Mouse (Mus musculus) midbrain, embryonic 15.5 days (tissue): Measurements from ENCODE around the gene Prss30. TPM values are rescaled to one million over a fixed set of nuclear protein-coding genes. Genes with fewer than 3 reads are reported as not detected.

Source experiments
- ATAC-seq: fragments of 200-750 bp; cut with Nextera tagmentation; replicated peaks from 2 replicates; pipeline ENCODE4 v1.8.0; 2017; ENCODE audit warnings: moderate TSS enrichment
- H3K27ac ChIP-seq: fragments of 300-500 bp; sonication (generic); 2 replicates; pipeline ENCODE4 v1.5.1; 2015; ENCODE audit warnings: mild to moderate bottlenecking, inconsistent platforms
- H3K27me3 ChIP-seq: fragments of 300-500 bp; sonication (generic); replicated peaks from 2 replicates; pipeline ENCODE4 v1.6.1; 2015; ENCODE audit warnings: inconsistent platforms
- H3K36me3 ChIP-seq: fragments of 300-500 bp; sonication (generic); replicated peaks from 2 replicates; pipeline ENCODE4 v1.6.1; 2015; ENCODE audit warnings: inconsistent platforms
- H3K4me1 ChIP-seq: fragments of 300-500 bp; sonication (generic); 2 replicates; pipeline ENCODE4 v1.6.1; 2015; ENCODE audit warnings: inconsistent platforms
- H3K4me2 ChIP-seq: fragments of 300-500 bp; sonication (generic); 2 replicates; pipeline ENCODE4 v1.6.1; 2015; ENCODE audit warnings: inconsistent platforms, mild to moderate bottlenecking, moderate library complexity
- H3K4me3 ChIP-seq: fragments of 300-500 bp; sonication (generic); 2 replicates; pipeline ENCODE4 v1.5.1; 2015; ENCODE audit warnings: mild to moderate bottlenecking, inconsistent platforms
- H3K9ac ChIP-seq: fragments of 300-500 bp; sonication (generic); 2 replicates; pipeline ENCODE4 v1.6.1; 2015; ENCODE audit warnings: mild to moderate bottlenecking, inconsistent platforms
- H3K9me3 ChIP-seq: fragments of 300-500 bp; sonication (generic); 2 replicates; pipeline ENCODE4 v1.6.1; 2016; ENCODE audit warnings: inconsistent platforms
- WGBS: fragments of 180-500 bp; shearing (Covaris S2); methylation state at CpG from one replicate; pipeline ENCODE4 v1.1.7; 2015; ENCODE audit warnings: mixed read lengths; 5-methylcytosine and 5-hydroxymethylcytosine counted together
- polyA plus RNA-seq: library from polyadenylated mRNA; unstranded; fragments of >200 nt; fragmentation: Nextera tagmentation; extraction: Ambion mirVana; gene quantifications from 2 replicates; pipeline ENCODE4 v1.2.1, GENCODE M21; 2015

The Prss30 gene
- polyA plus RNA-seq: not detected in 2 replicates

DNA sequence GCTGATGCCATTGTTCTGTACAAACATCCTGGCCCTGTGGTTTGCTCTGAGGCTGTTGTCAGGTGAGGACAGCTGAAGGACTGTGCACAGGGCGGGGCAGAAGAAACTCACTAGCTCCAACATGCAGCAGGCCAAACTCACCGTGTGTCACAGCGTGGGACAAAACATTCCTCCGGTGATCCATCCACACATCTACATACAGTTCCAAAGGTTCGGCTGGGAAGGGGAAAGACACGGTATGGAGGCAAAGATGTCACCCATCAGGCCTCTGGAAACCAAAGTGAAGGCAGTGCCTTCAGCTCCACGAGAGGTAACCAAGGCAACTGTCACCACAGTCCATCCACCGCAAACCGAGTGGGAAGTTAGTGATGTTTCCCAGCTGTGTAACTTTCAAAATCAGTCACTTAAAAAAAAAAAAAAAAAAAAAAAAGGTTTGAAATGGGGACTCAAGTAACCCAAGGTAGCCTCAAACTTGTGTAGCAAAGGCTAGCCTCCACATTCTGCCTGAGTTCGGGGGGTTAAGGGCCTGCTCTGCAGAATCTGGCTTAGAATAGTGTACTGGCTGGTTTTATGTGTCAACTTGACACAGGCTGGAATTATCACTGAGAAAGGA, at the start of gene Prss30:
Gene Prss30 (minus strand): TSS at position 270 of the 613 bp plus-strand sequence.
- Histone ChIP-seq H3K9me3 (no peaks in the 10 kb centered on the region), H3K4me2 (no peak within 1 kb of the TSS), H3K9ac (no peak within 1 kb of the TSS), H3K27me3 (no peaks in the 10 kb centered on the region), H3K36me3 (no peaks in the 10 kb centered on the region), H3K4me1 (no peaks in the 10 kb centered on the region), H3K27ac (no peak within 1 kb of the TSS), H3K4me3 (no peak within 1 kb of the TSS)
- no peak for ATAC-seq
- WGBS: 81% methylated on average over 10 of the region's 10 CpGs

- Histone ChIP-seq H3K4me1 (no peaks in the 10 kb centered on the region), H3K27ac (no peak overlapping the region), H3K36me3 (no peaks in the 10 kb centered on the region), H3K9ac (no peak overlapping the region), H3K27me3 (no peaks in the 10 kb centered on the region), H3K4me2 (no peak overlapping the region), H3K4me3 (no peak overlapping the region), H3K9me3 (no peaks in the 10 kb centered on the region)
- ATAC-seq: no peak
- 85% methylated on average over 7 of the region's 7 CpGs for WGBS
Observed at GRCm38 (mm10) chr17:24029477-24029876, 49.1 kb upstream of the Prss30 start.

GRCm38 (mm10) chr17:24021375-24022199, 41.2 kb upstream of the Prss30 start:
- WGBS: 78% methylated on average over 5 of the region's 5 CpGs
- ATAC-seq: no peak
- Histone ChIP-seq H3K4me2 (no peak overlapping the region), H3K9me3 (no peaks in the 10 kb centered on the region), H3K4me1 (no peaks in the 10 kb centered on the region), H3K4me3 (no peak overlapping the region), H3K27ac (no peak overlapping the region), H3K27me3 (no peaks in the 10 kb centered on the region), H3K36me3 (no peaks in the 10 kb centered on the region), H3K9ac (no peak overlapping the region)

DNA sequence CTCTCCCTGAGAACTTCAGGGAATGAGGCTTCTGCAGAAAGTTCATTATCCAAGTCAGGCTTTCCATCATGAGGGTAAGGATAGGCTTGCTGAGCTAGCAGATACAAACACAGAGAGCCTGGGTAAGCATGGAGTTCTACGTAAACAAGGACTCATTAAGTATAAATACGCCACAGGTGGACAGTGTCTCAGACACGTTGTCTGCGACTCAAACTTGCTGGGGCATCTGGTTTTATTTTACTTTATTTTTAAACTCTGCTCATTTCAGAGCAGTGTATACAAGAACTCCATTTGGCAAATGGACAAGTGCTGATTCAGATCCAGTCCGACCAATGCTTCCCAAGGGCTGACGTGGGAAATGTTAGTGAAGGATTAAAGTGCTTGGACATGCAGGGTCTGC, 40.3 kb upstream of the Prss30 start:
- H3K36me3 ChIP-seq: no peaks in the 10 kb centered on the region
- 87% methylated on average over 6 of the region's 6 CpGs for WGBS
- H3K4me3 ChIP-seq: no peak overlapping the region
- no peak overlapping the region for H3K9ac ChIP-seq
- no peaks in the 10 kb centered on the region for H3K27me3 ChIP-seq
- no peaks in the 10 kb centered on the region for H3K9me3 ChIP-seq
- no peak overlapping the region for H3K27ac ChIP-seq
- no peaks in the 10 kb centered on the region for H3K4me1 ChIP-seq
- H3K4me2 ChIP-seq: no peak overlapping the region
- ATAC-seq: no peak

- Histone ChIP-seq H3K36me3 (no peaks in the 10 kb centered on the region), H3K4me1 (no peaks in the 10 kb centered on the region), H3K9ac (no peak overlapping the region), H3K4me2 (no peak overlapping the region), H3K9me3 (no peaks in the 10 kb centered on the region), H3K27me3 (no peaks in the 10 kb centered on the region), H3K4me3 (no peak overlapping the region), H3K27ac (no peak overlapping the region)
- WGBS: 23% methylated on average over 14 of the region's 14 CpGs
- no peak for ATAC-seq
Observed at GRCm38 (mm10) chr17:24015727-24016126, 35.4 kb upstream of the Prss30 start.

GRCm38 (mm10) chr17:24014433-24014965, 34.1 kb upstream of the Prss30 start:
- Histone ChIP-seq H3K4me1 (no peaks in the 10 kb centered on the region), H3K4me2 (no peak overlapping the region), H3K27ac (no peak overlapping the region), H3K27me3 (no peaks in the 10 kb centered on the region), H3K9ac (no peak overlapping the region), H3K4me3 (no peak overlapping the region), H3K9me3 (no peaks in the 10 kb centered on the region), H3K36me3 (no peaks in the 10 kb centered on the region)
- WGBS: 89% methylated on average over 5 of the region's 5 CpGs
- ATAC-seq: no peak

DNA sequence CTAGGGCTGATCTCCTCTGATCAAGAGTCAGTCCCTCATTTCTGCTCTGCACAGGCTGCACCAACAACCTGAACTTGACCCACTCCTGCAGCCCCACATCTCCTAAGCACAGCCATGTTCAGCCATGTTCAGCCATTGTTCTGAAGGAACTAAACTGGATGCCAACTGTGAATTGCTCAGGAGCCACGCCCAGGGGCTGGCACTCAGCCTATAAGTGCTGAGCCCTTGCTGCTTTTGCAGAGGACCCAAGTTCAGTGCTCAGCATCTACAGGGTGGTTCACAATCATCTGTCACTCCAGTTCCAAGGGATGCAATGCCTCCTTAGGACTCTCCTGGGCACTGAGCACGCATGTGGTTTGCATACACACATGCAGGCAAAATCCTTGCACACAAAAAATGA, 32.6 kb upstream of the Prss30 start:
- H3K4me1 ChIP-seq: no peaks in the 10 kb centered on the region
- WGBS: 84% methylated on average over 2 of the region's 2 CpGs
- no peak overlapping the region for H3K9ac ChIP-seq
- H3K36me3 ChIP-seq: no peaks in the 10 kb centered on the region
- H3K27me3 ChIP-seq: no peaks in the 10 kb centered on the region; the same call in 1 of the 2 replicates
- no peak for ATAC-seq
- H3K4me3 ChIP-seq: no peak overlapping the region
- H3K9me3 ChIP-seq: no peaks in the 10 kb centered on the region
- H3K4me2 ChIP-seq: no peak overlapping the region
- H3K27ac ChIP-seq: no peak overlapping the region

GRCm38 (mm10) chr17:24009617-24010016, 29.3 kb upstream of the Prss30 start:
- ATAC-seq: no peak
- no peak overlapping the region for H3K27ac ChIP-seq
- no peak overlapping the region for H3K9ac ChIP-seq
- H3K4me3 ChIP-seq: no peak overlapping the region
- H3K4me2 ChIP-seq: no peak overlapping the region
- no peaks in the 10 kb centered on the region for H3K4me1 ChIP-seq
- no peaks in the 10 kb centered on the region for H3K9me3 ChIP-seq
- H3K36me3 ChIP-seq: no peaks in the 10 kb centered on the region
- 59% methylated on average over 5 of the region's 5 CpGs for WGBS
- H3K27me3 ChIP-seq: no peaks in the 10 kb centered on the region; the same call in 1 of the 2 replicates

DNA sequence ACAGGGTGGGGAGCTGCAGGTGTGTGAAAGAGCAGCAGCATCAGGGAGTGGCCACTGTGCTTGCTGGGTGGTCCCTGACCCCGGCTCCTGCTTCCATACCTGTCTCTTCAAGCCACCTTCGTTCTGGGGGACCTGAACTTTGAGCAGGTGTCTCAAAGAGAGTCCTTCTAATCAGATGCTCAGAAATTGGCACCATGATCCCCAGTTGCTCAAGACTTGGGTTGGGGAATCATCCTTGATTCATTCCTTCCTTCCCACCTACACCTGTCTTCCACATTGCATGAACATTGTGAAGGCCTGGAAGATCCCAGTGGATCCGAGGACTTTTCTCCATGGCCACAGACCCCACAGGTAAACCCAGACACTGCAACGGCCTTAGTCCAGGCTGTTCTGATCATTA, 27.7 kb upstream of the Prss30 start:
- no peaks in the 10 kb centered on the region for H3K4me1 ChIP-seq
- WGBS: 81% methylated on average over 4 of the region's 4 CpGs
- no peaks in the 10 kb centered on the region for H3K9me3 ChIP-seq
- H3K27me3 ChIP-seq: no peaks in the 10 kb centered on the region; the same call in 1 of the 2 replicates
- H3K27ac ChIP-seq: no peak overlapping the region
- no peak overlapping the region for H3K4me2 ChIP-seq
- no peak for ATAC-seq
- no peak overlapping the region for H3K4me3 ChIP-seq
- H3K9ac ChIP-seq: no peak overlapping the region
- no peaks in the 10 kb centered on the region for H3K36me3 ChIP-seq

- no peak overlapping the region for H3K4me3 ChIP-seq
- no peak overlapping the region for H3K27ac ChIP-seq
- H3K36me3 ChIP-seq: no peaks in the 10 kb centered on the region
- no peak overlapping the region for H3K4me2 ChIP-seq
- H3K4me1 ChIP-seq: no peaks in the 10 kb centered on the region
- ATAC-seq: no peak
- H3K9ac ChIP-seq: no peak overlapping the region
- no peaks in the 10 kb centered on the region; the same call in 1 of the 2 replicates for H3K27me3 ChIP-seq
- 69% methylated on average over 1 of the region's 1 CpGs for WGBS
- no peaks in the 10 kb centered on the region for H3K9me3 ChIP-seq
Observed at GRCm38 (mm10) chr17:24007391-24007790, 27.0 kb upstream of the Prss30 start.

GRCm38 (mm10) chr17:24006930-24007329, 26.6 kb upstream of the Prss30 start:
- Histone ChIP-seq H3K4me3 (no peak overlapping the region), H3K4me1 (no peaks in the 10 kb centered on the region), H3K9me3 (no peaks in the 10 kb centered on the region), H3K27me3 (no peaks in the 10 kb centered on the region; the same call in 1 of the 2 replicates), H3K9ac (no peak overlapping the region), H3K36me3 (no peaks in the 10 kb centered on the region), H3K4me2 (no peak overlapping the region), H3K27ac (no peak overlapping the region)
- no peak for ATAC-seq
- 56% methylated on average over 2 of the region's 2 CpGs for WGBS

GRCm38 (mm10) chr17:24005049-24005448, 24.7 kb upstream of the Prss30 start:
- Histone ChIP-seq H3K4me1 (no peaks in the 10 kb centered on the region), H3K4me3 (no peak overlapping the region), H3K36me3 (no peaks in the 10 kb centered on the region), H3K27ac (no peak overlapping the region), H3K27me3 (no peaks in the 10 kb centered on the region; the same call in 1 of the 2 replicates), H3K9me3 (no peaks in the 10 kb centered on the region), H3K4me2 (no peak overlapping the region), H3K9ac (no peak overlapping the region)
- ATAC-seq: no peak
- WGBS: 95% methylated on average over 3 of the region's 3 CpGs
